Mouse (Mus musculus) bone marrow macrophage, adult 2 months (primary cell): Measurements from ENCODE around the gene Htr2a.

Experiments used
- CTCF ChIP-seq: IDR thresholded peaks from 2 replicates; pipeline ENCODE4 v1.5.1; 2012; ENCODE audit warnings: low read depth, mild to moderate bottlenecking, low read length, moderate library complexity
- POLR2A ChIP-seq: IDR thresholded peaks from 2 replicates; pipeline ENCODE4 v1.6.1; 2012; ENCODE audit warnings: mild to moderate bottlenecking, low read depth, low read length, borderline replicate concordance

GRCm38 (mm10) chr14:74603131-74603766 is 37.4 kb upstream of the Htr2a start:
- TF ChIP-seq CTCF (no peak), POLR2A (no peak)
